Mouse (Mus musculus) frontal cortex, adult 2 months (tissue): ENCODE measurements around the gene Gpr45. TPM values are rescaled to one million over a fixed set of nuclear protein-coding genes. Genes with fewer than 3 reads are reported as not detected.

Source experiments
- DNase-seq, 2 experiments: peaks; one replicate each; pipeline ENCODE4 v3.0.0; 2022; ENCODE audit warnings: low spot score in 1 of 2; ENCODE audit errors: extremely low spot score in 1 of 2
- polyA plus RNA-seq: library from polyadenylated mRNA; depleted of rRNA; stranded (reverse); fragments of >200 nt; gene quantifications from 2 replicates; pipeline ENCODE4 v1.2.3, GENCODE M21; 2012; rRNA removed

The Gpr45 gene
- polyA plus RNA-seq, 1 experiment = 12.4 TPM

DNA sequence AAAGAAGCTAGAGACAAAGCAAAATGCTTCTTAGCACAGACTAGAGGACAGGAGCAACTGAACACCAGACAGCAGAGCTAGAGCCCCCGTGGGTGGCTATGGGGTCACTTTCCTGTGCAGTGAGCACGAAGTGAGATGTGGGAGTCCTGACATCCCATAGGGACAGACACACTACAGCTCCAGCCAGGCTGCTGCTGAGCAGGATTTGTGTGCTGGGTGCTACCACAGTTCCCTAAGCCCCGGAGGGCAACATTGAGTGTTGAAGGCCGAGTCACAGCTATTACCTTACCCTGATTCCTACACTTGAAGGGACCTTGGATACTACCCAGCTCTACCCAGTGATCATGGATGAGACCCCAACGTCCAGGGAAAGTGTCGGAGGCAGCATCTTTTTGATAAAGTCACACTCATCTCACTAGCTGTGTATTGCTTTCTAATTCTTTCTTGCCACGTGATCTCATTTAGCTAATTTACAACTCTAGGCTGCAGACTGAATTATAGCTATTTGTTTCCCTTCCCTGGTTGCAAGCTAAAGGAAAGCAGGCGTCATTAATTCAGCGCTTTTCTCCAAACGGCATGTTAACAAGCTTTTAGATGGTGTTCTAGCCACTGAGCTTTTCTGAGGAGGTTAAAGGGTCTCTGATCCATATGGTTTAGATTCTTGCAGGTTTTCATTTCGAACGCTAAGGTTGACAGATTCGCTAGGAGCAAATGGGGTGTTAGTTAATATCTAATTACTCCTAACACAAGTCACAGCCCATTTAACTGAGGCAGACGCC is 92.7 kb downstream of the Gpr45 start:
- DNase-seq = no peak

- no peak for DNase-seq
Observed at GRCm38 (mm10) chr1:43046990-43047389, 94.3 kb downstream of the Gpr45 start.

DNA sequence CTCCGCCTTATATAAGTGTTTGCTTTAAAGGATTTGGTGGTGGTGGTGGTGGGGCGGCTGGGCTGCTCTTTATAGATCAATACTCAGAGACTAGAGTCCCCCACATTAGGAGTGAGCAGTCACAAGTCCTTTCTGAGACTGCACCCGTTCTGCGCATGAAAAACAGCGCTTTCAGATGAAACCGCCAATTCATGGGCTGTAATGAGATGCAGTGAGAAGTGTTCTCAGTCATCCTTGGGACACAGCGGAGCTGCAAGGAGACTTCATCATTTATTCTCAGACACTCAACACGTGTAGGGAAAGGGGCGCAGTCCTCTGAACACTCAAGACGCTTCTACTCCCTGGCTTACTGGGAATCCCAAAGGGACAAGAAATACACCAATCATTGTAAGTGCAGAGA is 95.1 kb downstream of the Gpr45 start:
- DNase-seq = peak; percentile 37 to 58

GRCm38 (mm10) chr1:43051903-43052302 is 99.2 kb downstream of the Gpr45 start:
- peak in 1 of 2 experiments; percentile 48 for DNase-seq

GRCm38 (mm10) chr1:43065615-43066310 is 113.1 kb downstream of the Gpr45 start:
- peak; percentile 53 to 89 for DNase-seq

DNA sequence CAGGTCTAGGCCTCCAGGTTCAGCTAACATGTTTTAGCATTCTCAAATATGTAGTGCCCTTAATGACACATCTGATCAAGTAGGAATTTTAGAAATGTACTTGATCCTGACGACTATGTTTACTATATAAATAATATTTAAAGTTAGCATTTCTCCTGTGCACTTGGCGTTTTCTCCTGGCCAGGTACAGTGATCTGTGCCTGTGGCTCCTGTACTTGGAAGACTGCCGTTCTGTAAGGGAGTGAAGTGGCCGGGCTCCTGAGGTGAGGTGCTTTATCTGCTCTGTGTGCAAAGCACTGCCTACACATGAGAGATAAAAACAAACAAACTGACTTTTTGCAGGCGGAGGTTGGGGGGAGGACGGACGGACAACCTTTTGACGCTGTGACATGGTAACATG is 113.9 kb downstream of the Gpr45 start:
- DNase-seq = no peak

GRCm38 (mm10) chr1:43067551-43067950 is 114.9 kb downstream of the Gpr45 start:
- DNase-seq = no peak

DNA sequence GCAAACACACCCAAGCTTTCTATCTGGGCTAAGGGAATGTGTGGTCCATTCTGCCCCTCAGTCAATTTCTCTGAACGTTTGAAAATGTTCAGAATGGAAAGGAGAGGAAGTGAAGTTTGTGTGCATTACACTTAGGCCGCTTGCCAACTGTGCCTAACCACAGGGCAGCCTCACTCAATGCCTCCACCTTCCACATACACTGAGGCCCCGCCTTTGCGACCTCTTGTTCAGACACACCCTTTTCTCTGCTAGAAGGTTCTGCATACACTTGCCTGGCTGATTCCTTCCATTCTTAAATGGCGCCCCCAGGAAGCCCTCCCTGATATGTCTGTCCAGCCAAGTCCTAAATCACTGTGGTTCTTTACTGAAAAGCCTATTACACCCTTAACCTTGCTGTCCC is 118.1 kb downstream of the Gpr45 start:
- DNase-seq = no peak

DNA sequence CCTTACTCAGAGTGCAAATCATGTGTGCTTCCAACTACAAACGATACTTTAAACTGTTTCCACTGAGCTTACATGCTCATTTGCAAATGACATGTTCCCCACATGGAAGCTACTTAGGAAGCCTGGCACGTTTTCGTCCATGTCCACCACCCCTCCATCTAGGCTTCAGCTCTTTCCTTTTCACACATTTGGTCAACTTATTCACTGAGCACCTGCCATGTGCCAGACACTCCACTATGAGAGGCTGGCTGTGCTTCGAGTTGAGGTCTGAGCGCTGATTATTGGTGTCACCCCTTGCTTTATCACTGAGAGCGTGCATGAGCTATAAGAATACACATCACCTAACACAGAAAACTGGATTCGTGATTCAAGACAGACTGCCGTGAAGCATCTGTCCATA is 119.4 kb downstream of the Gpr45 start:
- DNase-seq = no peak

DNA sequence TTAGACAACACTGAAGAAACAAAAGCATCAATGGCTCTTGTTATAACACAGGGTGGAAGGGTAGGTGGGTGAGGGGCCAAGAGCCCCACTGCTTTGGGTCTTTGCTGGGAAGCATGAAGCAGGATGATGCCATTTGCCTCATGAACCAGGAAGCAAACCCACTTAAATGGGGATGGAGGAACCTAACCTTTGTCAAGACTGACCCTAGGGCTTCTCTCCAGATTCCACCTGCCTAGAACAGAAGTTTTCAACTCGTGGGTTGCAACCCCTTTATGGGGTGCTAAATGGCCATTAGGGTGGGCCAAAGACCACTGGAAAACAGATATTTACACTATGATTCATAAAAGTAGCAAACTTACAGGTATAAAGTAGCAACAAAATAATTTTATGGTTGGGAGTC is 119.9 kb downstream of the Gpr45 start:
- DNase-seq = no peak

- DNase-seq = no peak
Observed at GRCm38 (mm10) chr1:43074791-43075190, 122.1 kb downstream of the Gpr45 start.

- DNase-seq = no peak
Observed at GRCm38 (mm10) chr1:43078124-43078523, 125.5 kb downstream of the Gpr45 start.

GRCm38 (mm10) chr1:43082946-43083345 is 130.3 kb downstream of the Gpr45 start:
- DNase-seq = no peak

Other genes starting within 250 kb of the Gpr45 start
- gene Mrps9, start 101.6 kb upstream of the Gpr45 start, polyA plus RNA-seq = 56.2 and 57.1 TPM in 2 replicates
- gene Tgfbrap1, start 145.8 kb downstream of the Gpr45 start, polyA plus RNA-seq = 34.4 and 36.7 TPM in 2 replicates
- 22.3 and 23.8 TPM in 2 replicates for gene AI597479, start 145.8 kb downstream of the Gpr45 start, polyA plus RNA-seq
- 73.6 and 80.4 TPM in 2 replicates for gene Fhl2, start 244.1 kb downstream of the Gpr45 start, polyA plus RNA-seq